Mouse (Mus musculus): ENCODE results near the gene Rarres2. TPM values are rescaled to one million over a fixed set of nuclear protein-coding genes. Genes with fewer than 3 reads are reported as not detected.

The Rarres2 gene
- total and polyA plus RNA-seq, 3 experiments = not detected

DNA sequence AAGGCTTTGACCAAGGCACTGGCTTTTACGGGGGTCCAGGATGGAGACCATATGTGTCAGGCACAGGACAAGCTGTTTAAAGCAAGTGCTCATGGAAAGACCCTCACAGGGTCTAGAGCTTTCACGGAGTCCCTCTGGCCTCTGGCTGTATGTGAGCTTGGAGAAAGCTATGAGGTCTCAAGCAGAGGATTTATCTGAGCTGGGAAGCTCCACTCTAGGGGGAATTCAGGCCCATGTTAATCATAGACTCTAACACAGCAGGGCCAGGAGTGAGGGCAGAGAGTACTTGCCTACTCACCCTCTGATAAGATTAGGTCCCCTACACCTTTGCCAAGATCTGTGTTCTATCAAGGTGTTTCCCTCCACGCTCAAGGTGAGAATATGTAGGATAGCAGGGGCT is 30.0 kb downstream of the Rarres2 start:
- no peaks in the 10 kb centered on the region for H3K27me3 ChIP-seq (ENCODE audit: control insufficient read depth in 1 of 2, insufficient read depth in 2 of 2, low read length in 2 of 2)

DNA sequence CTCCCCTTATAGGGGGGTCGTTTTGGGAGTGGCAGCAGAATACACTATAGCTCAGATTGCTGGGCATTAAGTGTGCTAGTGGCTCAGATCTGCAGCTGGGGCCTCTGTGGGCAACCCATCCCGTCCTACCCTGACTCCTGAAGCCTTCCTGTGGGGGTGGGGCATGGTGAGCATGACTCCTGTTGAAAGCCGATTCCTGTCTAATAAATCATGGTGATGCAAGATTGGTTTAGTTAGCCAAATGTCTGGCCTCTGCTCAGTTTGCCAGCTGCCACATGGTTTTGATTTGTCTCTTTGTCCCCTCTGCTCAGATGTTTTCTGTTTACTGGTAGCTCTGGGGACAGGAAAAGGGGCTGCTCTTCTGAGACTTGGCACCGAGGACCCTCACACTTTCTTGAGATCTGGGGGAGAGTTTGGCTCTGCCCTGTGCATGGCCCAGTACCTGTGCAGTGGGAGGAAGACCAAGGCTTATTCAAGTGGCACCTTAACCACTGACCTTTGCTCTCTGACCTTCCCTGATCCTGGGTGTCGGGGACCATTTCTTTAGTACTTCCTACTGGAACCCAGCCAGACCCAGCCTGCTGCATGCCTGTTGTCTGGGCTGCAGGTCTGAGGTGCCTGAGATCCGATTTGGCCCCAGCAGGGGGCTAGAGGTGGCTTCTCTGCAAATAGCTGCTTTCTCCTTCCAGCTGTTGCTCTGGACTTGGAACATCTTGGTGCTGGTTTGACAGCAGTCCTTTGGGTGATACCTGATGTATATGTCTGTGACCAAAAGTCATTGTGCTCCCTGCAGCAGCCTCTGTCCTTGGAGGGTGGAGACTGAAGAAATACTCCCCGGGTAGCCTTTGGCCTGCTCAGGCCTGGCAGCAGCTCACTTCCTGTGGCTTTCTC is 30.8 kb downstream of the Rarres2 start:
- Histone ChIP-seq H3K27ac (ENCODE audit: control insufficient read depth, low read depth, low read length) (no peak overlapping the region), H3K79me2 (ENCODE audit: control insufficient read depth, insufficient read depth, low read length, poor library complexity) (no peaks in the 10 kb centered on the region), H3K27me3 (ENCODE audit: control insufficient read depth in 1 of 2, insufficient read depth in 2 of 2, low read length in 2 of 2) (no peaks in the 10 kb centered on the region), H3K4me1 (ENCODE audit: control insufficient read depth in 1 of 2, insufficient read depth in 2 of 2, low read length in 2 of 2) (no peaks in the 10 kb centered on the region), H3K9ac (ENCODE audit: control insufficient read depth, low read depth, low read length, poor library complexity, severe bottlenecking) (no peak overlapping the region), H3K4me3 (ENCODE audit: control insufficient read depth in 1 of 2, insufficient read depth in 1 of 2, low read depth in 2 of 2, low read length in 2 of 2) (no peak overlapping the region), H3K36me3 (ENCODE audit: control insufficient read depth in 1 of 2, insufficient read depth in 2 of 2, low read length in 2 of 2) (no peaks in the 10 kb centered on the region), H3K9me3 (replicated peaks; ENCODE audit: insufficient read depth, low read length) (no peaks in the 10 kb centered on the region)
- DNase-seq (ENCODE audit: low read depth, low spot score) = no peak
- TF ChIP-seq HCFC1 (IDR thresholded peaks at IDR 0.05; ENCODE audit: low read depth, low read length) (no peak), MEF2A (IDR thresholded peaks at IDR 0.05; ENCODE audit: extremely low read depth, insufficient replicate concordance, low read depth, low read length, poor library complexity, severe bottlenecking) (no peak), POLR2A (IDR thresholded peaks at IDR 0.05; ENCODE audit: control insufficient read depth in 1 of 2, insufficient read depth in 1 of 2, low read depth in 1 of 2, low read length in 2 of 2, poor library complexity in 1 of 2) (no peak)

More for the DNA sequence above, 30.0 kb downstream of the Rarres2 start:
- H3K4me1 ChIP-seq (ENCODE audit: control insufficient read depth in 1 of 2, insufficient read depth in 2 of 2, low read length in 2 of 2) = no peaks in the 10 kb centered on the region
- no peak overlapping the region for H3K27ac ChIP-seq (ENCODE audit: control insufficient read depth, low read depth, low read length)
- H3K9me3 ChIP-seq (replicated peaks; ENCODE audit: insufficient read depth, low read length) = no peaks in the 10 kb centered on the region
- H3K36me3 ChIP-seq (ENCODE audit: control insufficient read depth in 1 of 2, insufficient read depth in 2 of 2, low read length in 2 of 2) = no peaks in the 10 kb centered on the region
- H3K4me3 ChIP-seq (ENCODE audit: control insufficient read depth in 1 of 2, insufficient read depth in 1 of 2, low read depth in 2 of 2, low read length in 2 of 2) = no peak overlapping the region
- TF ChIP-seq USF1 (IDR thresholded peaks at IDR 0.05; ENCODE audit: low read depth, low read length) (no peak), RCOR1 (IDR thresholded peaks at IDR 0.05; ENCODE audit: low read depth, low read length) (no peak), KAT2A (conservative IDR thresholded peaks at IDR 0.05; ENCODE audit: low read depth, low read length) (no peak), MAFK (IDR thresholded peaks at IDR 0.05; ENCODE audit: borderline replicate concordance, low read depth, low read length) (no peak), ETS1 (IDR thresholded peaks at IDR 0.05; ENCODE audit: low read depth, low read length) (no peak), SMC3 (IDR thresholded peaks at IDR 0.05; ENCODE audit: low read depth, low read length) (no peak), BHLHE40 (IDR thresholded peaks at IDR 0.05; ENCODE audit: borderline replicate concordance, low read depth, low read length) (no peak), POLR2AphosphoS5 (IDR thresholded peaks at IDR 0.05; ENCODE audit: borderline replicate concordance, low read depth, low read length) (no peak), ZMIZ1 (IDR thresholded peaks at IDR 0.05; ENCODE audit: low read depth, low read length) (no peak)
- H3K9ac ChIP-seq (ENCODE audit: control insufficient read depth, low read depth, low read length, poor library complexity, severe bottlenecking) = no peak overlapping the region
- H3K79me2 ChIP-seq (ENCODE audit: control insufficient read depth, insufficient read depth, low read length, poor library complexity) = no peaks in the 10 kb centered on the region
- no peak for DNase-seq (ENCODE audit: low read depth, low spot score)

DNA sequence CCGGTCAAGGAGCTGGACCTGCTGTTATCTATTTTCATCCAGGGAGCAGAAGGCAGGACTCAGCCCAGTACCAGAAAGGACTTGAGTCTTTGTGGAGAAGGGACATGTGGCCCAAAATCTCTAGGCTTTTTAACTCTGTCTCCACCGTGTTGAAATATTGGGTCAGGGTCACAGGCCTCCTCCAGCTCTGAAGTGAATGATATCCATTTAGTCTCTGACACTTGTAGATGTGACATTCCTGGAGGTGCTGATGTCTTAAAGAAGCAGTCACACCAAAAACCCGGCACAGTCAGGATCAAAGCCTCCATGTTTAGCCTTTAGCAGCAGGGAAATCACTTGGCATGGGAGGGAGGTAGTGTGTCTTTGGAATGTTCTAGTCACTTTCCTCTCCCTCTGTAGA is 31.9 kb downstream of the Rarres2 start:
- H3K4me3 ChIP-seq (ENCODE audit: control insufficient read depth in 1 of 2, insufficient read depth in 1 of 2, low read depth in 2 of 2, low read length in 2 of 2) = no peak overlapping the region
- no peaks in the 10 kb centered on the region for H3K27me3 ChIP-seq (ENCODE audit: control insufficient read depth in 1 of 2, insufficient read depth in 2 of 2, low read length in 2 of 2)
- no peaks in the 10 kb centered on the region for H3K4me1 ChIP-seq (ENCODE audit: control insufficient read depth in 1 of 2, insufficient read depth in 2 of 2, low read length in 2 of 2)
- H3K27ac ChIP-seq (ENCODE audit: control insufficient read depth, low read depth, low read length) = no peak overlapping the region
- no peaks in the 10 kb centered on the region for H3K79me2 ChIP-seq (ENCODE audit: control insufficient read depth, insufficient read depth, low read length, poor library complexity)
- H3K9ac ChIP-seq (ENCODE audit: control insufficient read depth, low read depth, low read length, poor library complexity, severe bottlenecking) = no peak overlapping the region
- DNase-seq (ENCODE audit: low read depth, low spot score) = no peak
- no peaks in the 10 kb centered on the region for H3K9me3 ChIP-seq (replicated peaks; ENCODE audit: insufficient read depth, low read length)
- H3K36me3 ChIP-seq (ENCODE audit: control insufficient read depth in 1 of 2, insufficient read depth in 2 of 2, low read length in 2 of 2) = no peaks in the 10 kb centered on the region
- TF ChIP-seq JUND (IDR thresholded peaks at IDR 0.05; ENCODE audit: low read depth, low read length) (no peak), POLR2AphosphoS2 (IDR thresholded peaks at IDR 0.05; ENCODE audit: low read length) (no peak), ETS1 (IDR thresholded peaks at IDR 0.05; ENCODE audit: low read depth, low read length) (no peak), ZC3H11A (IDR thresholded peaks at IDR 0.05; ENCODE audit: low read depth, low read length) (no peak), POLR2A (IDR thresholded peaks at IDR 0.05; ENCODE audit: control insufficient read depth in 1 of 2, insufficient read depth in 1 of 2, low read depth in 1 of 2, low read length in 2 of 2, poor library complexity in 1 of 2) (no peak), TBP (IDR thresholded peaks at IDR 0.05; ENCODE audit: low read depth, low read length) (no peak), SIN3A (IDR thresholded peaks at IDR 0.05; ENCODE audit: low read length) (no peak), POLR2AphosphoS5 (IDR thresholded peaks at IDR 0.05; ENCODE audit: borderline replicate concordance, low read depth, low read length) (no peak), TAL1 (IDR thresholded peaks at IDR 0.05; ENCODE audit: low read length) (no peak), NRF1 (IDR thresholded peaks at IDR 0.05; ENCODE audit: insufficient read depth, low read depth, low read length, poor library complexity, severe bottlenecking) (no peak), EP300 (IDR thresholded peaks at IDR 0.05; ENCODE audit: low read depth in 1 of 2, low read length in 2 of 2) (no peak), SMC3 (IDR thresholded peaks at IDR 0.05; ENCODE audit: low read depth, low read length) (no peak), MEF2A (IDR thresholded peaks at IDR 0.05; ENCODE audit: extremely low read depth, insufficient replicate concordance, low read depth, low read length, poor library complexity, severe bottlenecking) (no peak), RAD21 (IDR thresholded peaks at IDR 0.05; ENCODE audit: low read depth, low read length) (no peak), HCFC1 (IDR thresholded peaks at IDR 0.05; ENCODE audit: low read depth, low read length) (no peak), UBTF (IDR thresholded peaks at IDR 0.05; ENCODE audit: borderline replicate concordance, insufficient read depth, low read depth, low read length) (no peak)
